Mouse (Mus musculus) ES-Bruce4 (cell line): ENCODE results near the gene Slc12a9. TPM values are rescaled to one million over a fixed set of nuclear protein-coding genes. Genes with fewer than 3 reads are reported as not detected.

Experiments used
- H3K27ac ChIP-seq: 2 replicates; pipeline ENCODE4 v1.5.1; 2012; ENCODE audit warnings: low read length, inconsistent platforms; ENCODE audit not compliant: insufficient read depth
- H3K27me3 ChIP-seq: 2 replicates; pipeline ENCODE4 v1.6.1; 2012; ENCODE audit warnings: mild to moderate bottlenecking, low read length, inconsistent platforms; ENCODE audit not compliant: control insufficient read depth, poor library complexity, insufficient read depth, severe bottlenecking
- H3K36me3 ChIP-seq: 2 replicates; pipeline ENCODE4 v1.6.1; 2012; ENCODE audit warnings: inconsistent platforms, mild to moderate bottlenecking, low read length, moderate library complexity; ENCODE audit not compliant: control insufficient read depth, poor library complexity, insufficient read depth, severe bottlenecking
- H3K4me1 ChIP-seq: one replicate; pipeline ENCODE4 v1.8.1; 2011; ENCODE audit warnings: low read length; ENCODE audit not compliant: control insufficient read depth, insufficient read depth
- H3K4me3 ChIP-seq: 2 replicates; pipeline ENCODE4 v1.5.1; 2011; ENCODE audit warnings: low read depth, mild to moderate bottlenecking, low read length
- H3K9ac ChIP-seq: 2 replicates; pipeline ENCODE4 v1.6.1; 2012; ENCODE audit warnings: low read depth, mild to moderate bottlenecking, inconsistent platforms; ENCODE audit not compliant: poor library complexity, severe bottlenecking
- H3K9me3 ChIP-seq: replicated peaks from 2 replicates; pipeline ENCODE4 v1.6.1; 2012; ENCODE audit warnings: mild to moderate bottlenecking, low read length, inconsistent platforms; ENCODE audit not compliant: control insufficient read depth, poor library complexity, insufficient read depth, severe bottlenecking
- CTCF ChIP-seq: IDR thresholded peaks from one replicate; pipeline ENCODE4 v1.8.1; 2011; ENCODE audit warnings: low read depth, low read length
- EP300 ChIP-seq: IDR thresholded peaks from 2 replicates; pipeline ENCODE4 v1.6.1; 2011; ENCODE audit warnings: low read depth, low read length; ENCODE audit not compliant: insufficient read depth
- POLR2A ChIP-seq: IDR thresholded peaks from one replicate; pipeline ENCODE4 v1.8.1; 2011; ENCODE audit warnings: low read length; ENCODE audit not compliant: insufficient read depth
- polyA plus RNA-seq: library from polyadenylated mRNA; stranded (reverse); fragments of >200 nt; gene quantifications from 2 replicates; pipeline ENCODE4 v1.2.4, GENCODE M21; 2011; ENCODE audit warnings: low read depth; ENCODE audit not compliant: missing spikeins, insufficient read depth, insufficient read length

The Slc12a9 gene
- polyA plus RNA-seq, 1 experiment: 8.8 TPM

DNA sequence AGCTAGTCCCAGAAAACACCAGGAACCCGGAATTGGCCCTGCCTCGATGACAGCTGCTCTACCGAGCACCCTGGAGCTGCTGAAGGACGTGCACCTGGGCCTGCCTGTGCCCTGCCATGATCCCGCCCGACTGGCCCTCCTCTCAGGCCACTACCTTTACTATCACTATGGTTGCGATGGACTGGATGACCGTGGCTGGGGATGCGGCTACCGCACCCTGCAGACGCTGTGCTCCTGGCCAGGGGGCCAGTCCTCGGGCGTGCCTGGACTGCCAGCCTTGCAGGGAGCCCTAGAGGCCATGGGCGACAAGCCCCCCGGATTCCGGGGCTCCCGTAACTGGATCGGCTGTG lies 38.7 kb downstream of the Slc12a9 start:
- Histone ChIP-seq H3K4me1 (no peaks in the 10 kb centered on the region), H3K27ac (peak overlapping the region; percentile 75), H3K9ac (peak overlapping the region; percentile 96), H3K27me3 (no peaks in the 10 kb centered on the region), H3K9me3 (no peaks in the 10 kb centered on the region), H3K4me3 (peak overlapping the region; percentile 88), H3K36me3 (peaks cover 47% of the 10 kb centered on the region)
- TF ChIP-seq POLR2A (no peak), CTCF (no peak), EP300 (no peak)

DNA sequence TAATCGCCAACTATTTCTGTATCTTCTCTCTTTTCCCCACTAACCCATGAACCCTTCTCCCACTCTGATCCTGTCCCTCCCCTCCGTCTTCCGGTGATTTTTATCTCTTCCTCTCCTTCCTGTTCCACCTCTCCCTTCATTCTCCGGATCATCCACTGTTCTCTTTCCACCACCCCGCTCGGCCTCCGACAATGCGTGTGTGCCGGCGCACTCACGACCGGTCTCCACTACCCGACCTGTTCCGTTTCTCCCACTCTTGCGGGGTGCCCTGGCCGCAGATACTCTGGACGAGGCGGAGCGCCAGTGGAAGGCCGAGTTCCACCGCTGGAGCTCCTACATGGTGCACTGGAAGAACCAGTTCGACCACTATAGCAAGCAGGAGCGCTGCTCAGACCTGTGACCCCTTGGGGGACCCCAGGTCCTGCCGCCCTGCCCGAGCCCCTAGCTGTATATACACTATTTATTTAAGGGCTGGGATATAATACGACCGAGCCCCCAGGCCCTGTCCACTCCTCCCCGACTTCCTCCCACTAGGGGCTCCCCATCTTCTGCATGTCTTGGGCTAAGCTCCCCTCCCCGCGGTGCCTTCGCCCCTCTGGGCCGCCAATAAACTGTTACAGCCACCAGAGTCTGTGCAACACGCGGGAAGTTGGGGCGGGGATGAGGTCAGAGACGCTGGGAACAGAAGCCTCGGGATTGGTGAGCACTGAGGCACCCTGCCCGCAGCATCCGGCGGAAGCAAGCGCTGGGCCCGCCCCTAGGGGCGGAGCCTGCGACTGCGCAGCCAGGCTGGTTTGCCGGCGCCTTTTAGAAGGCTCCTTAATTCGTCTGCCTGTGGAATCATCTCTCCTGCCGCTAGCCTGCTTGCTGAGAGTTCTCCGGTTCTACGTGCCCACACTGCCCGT lies 39.3 kb downstream of the Slc12a9 start, which contains the start of gene Ufsp1:
Gene Ufsp1 (plus strand): TSS at position 791 of the 905 bp plus-strand sequence.
- peaks cover 41% of the 10 kb centered on the region for H3K36me3 ChIP-seq
- TF ChIP-seq POLR2A (peak; percentile 56), CTCF (no peak), EP300 (0 out of 2 replicates have a peak, but pooled peaks have one; percentile 31)
- H3K4me1 ChIP-seq: no peaks in the 10 kb centered on the region
- peak within 1 kb of the TSS; percentile 96 for H3K9ac ChIP-seq
- peak within 1 kb of the TSS; percentile 98 for H3K4me3 ChIP-seq
- no peaks in the 10 kb centered on the region for H3K27me3 ChIP-seq
- H3K27ac ChIP-seq: peak within 1 kb of the TSS; percentile 92
- H3K9me3 ChIP-seq: no peaks in the 10 kb centered on the region

DNA sequence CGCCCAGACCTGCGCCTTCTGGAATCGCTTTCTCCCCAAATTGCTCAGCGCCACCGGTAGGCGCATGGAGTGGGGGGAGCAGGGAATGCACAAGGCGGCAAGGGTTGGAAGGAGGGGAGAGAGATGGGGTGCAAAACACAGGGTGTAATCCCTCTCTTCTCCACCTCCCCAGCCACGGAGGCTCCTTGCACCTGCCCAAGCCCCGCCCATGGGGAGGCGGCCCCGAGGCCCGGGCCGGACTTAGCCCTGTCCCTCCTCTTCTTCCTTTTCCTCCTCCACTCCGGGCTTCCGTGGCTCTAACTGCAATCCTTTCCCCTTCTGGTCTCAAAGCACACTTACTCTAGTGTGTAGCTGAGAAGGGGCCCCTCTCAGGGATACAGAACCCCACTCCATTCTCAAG lies 40.1 kb downstream of the Slc12a9 start:
- Histone ChIP-seq H3K9me3 (no peaks in the 10 kb centered on the region), H3K4me1 (no peaks in the 10 kb centered on the region), H3K27ac (no peak overlapping the region), H3K9ac (peak overlapping the region; percentile 96), H3K27me3 (peaks cover 4% of the 10 kb centered on the region; the same call in 1 of the 2 replicates), H3K4me3 (peak overlapping the region; percentile 98), H3K36me3 (peaks cover 33% of the 10 kb centered on the region)
- TF ChIP-seq EP300 (no peak), POLR2A (peak; percentile 34), CTCF (no peak)

DNA sequence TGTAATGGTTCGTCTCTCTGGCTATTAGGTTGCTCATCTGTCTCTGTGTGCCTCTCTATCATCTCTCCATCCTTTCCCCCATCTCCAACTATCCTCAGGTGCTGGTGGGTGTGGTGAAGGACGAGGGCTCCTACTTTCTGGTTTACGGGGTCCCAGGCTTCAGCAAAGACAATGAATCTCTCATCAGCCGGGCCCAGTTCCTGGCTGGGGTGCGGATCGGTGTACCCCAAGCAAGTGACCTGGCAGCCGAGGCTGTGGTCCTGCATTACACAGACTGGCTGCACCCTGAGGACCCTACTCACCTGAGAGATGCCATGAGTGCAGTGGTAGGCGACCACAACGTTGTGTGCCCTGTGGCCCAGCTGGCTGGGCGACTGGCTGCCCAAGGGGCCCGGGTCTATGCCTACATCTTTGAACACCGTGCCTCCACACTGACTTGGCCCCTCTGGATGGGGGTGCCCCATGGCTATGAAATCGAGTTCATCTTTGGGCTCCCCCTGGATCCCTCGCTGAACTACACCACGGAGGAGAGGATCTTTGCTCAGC lies 41.9 kb downstream of the Slc12a9 start:
- Histone ChIP-seq H3K4me1 (no peaks in the 10 kb centered on the region), H3K9ac (no peak overlapping the region), H3K36me3 (peaks cover 15% of the 10 kb centered on the region), H3K9me3 (no peaks in the 10 kb centered on the region), H3K4me3 (no peak overlapping the region), H3K27ac (no peak overlapping the region), H3K27me3 (peaks cover 9% of the 10 kb centered on the region; the same call in 1 of the 2 replicates)
- TF ChIP-seq EP300: no peak
- TF ChIP-seq POLR2A: no peak
- no peak for TF ChIP-seq CTCF

DNA sequence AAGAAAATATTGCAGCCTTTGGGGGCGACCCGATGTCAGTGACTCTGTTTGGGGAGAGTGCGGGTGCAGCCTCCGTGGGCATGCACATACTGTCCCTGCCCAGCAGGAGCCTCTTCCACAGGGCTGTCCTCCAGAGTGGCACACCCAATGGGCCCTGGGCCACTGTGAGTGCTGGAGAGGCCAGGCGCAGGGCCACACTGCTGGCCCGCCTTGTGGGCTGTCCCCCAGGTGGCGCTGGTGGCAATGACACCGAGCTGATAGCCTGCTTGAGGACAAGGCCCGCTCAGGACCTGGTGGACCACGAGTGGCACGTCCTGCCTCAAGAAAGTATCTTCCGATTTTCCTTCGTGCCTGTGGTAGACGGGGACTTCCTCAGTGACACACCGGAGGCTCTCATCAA lies 42.7 kb downstream of the Slc12a9 start:
- Histone ChIP-seq H3K27ac (no peak overlapping the region), H3K4me3 (no peak overlapping the region)

More for the DNA sequence above, 42.7 kb downstream of the Slc12a9 start:
- peaks cover 9% of the 10 kb centered on the region; the same call in 1 of the 2 replicates for H3K27me3 ChIP-seq
- H3K9me3 ChIP-seq: no peaks in the 10 kb centered on the region
- peak; percentile 66 for TF ChIP-seq CTCF
- TF ChIP-seq EP300: no peak
- TF ChIP-seq POLR2A: no peak
- H3K4me1 ChIP-seq: no peaks in the 10 kb centered on the region
- no peak overlapping the region for H3K9ac ChIP-seq
- H3K36me3 ChIP-seq: peaks cover 7% of the 10 kb centered on the region
